Mouse (Mus musculus) liver, embryonic 14.5 days (tissue): ENCODE data around the gene Olfr718-ps1.

Source experiments
- CTCF ChIP-seq: IDR thresholded peaks from 2 replicates; pipeline ENCODE4 v1.5.1; 2016; ENCODE audit warnings: antibody characterized with exemption, low read depth, control low read depth
- EP300 ChIP-seq: IDR thresholded peaks from 2 replicates; pipeline ENCODE4 v1.6.1; 2016; ENCODE audit warnings: antibody characterized with exemption, low read depth

- peak; percentile 50; the same call in 1 of the 2 replicates for TF ChIP-seq CTCF
- TF ChIP-seq EP300, result no peak
Measured at GRCm38 (mm10) chr5:143179179-143179578, 31.8 kb upstream of the Olfr718-ps1 start.
